Mouse (Mus musculus) heart, adult 2 months (tissue): ENCODE results near the gene Twist1.

Experiments used
- EP300 ChIP-seq: fragments of 200-500 bp; IDR thresholded peaks from 2 replicates; pipeline ENCODE4 v1.6.1; 2011; ENCODE audit warnings: low read depth, low read length, control low read depth; ENCODE audit not compliant: insufficient read depth
- POLR2A ChIP-seq: fragments of 200-500 bp; IDR thresholded peaks from 2 replicates; pipeline ENCODE4 v1.6.1; 2011; ENCODE audit warnings: mild to moderate bottlenecking, low read depth, low read length, control low read depth; ENCODE audit not compliant: insufficient read depth

DNA sequence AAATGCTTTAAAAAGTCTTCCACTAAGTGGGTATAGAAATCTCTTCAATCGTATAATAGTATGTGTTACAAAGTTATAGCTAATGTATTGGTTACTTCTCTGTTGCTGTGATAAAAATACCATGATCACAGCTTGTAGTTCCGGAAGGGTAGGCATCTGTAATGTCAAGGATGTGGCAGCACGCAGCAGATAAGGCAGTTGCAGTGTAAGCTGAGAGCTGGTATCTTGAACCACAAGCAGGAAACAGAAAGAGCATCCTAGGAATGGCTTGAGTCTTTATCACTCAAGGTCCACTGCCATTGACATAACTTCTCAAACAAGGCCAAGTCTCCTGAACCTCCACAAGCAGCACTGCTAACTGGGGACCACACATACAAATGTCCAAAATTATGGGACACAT, 35.7 kb downstream of the Twist1 start:
- TF ChIP-seq POLR2A (no peak), EP300 (no peak)
